Mouse (Mus musculus): Measurements from ENCODE around the gene Srrm1. TPM values are rescaled to one million over a fixed set of nuclear protein-coding genes. Genes with fewer than 3 reads are reported as not detected.
"Not testable (repeated sequence)": the region's sequence is repeated elsewhere in the genome, so short reads cannot be mapped to it uniquely, and the experiment has no call there.

Gene Srrm1
- polyA plus RNA-seq, 1 experiment from 2014 or later, result 289 TPM

GRCm38 (mm10) chr4:135283417-135283816 is 69.7 kb downstream of the Srrm1 start:
- WGBS, result 82% methylated on average over 4 of the region's 4 CpGs
- no peaks in the 10 kb centered on the region for H3K27me3 ChIP-seq (ENCODE audit: control insufficient read depth, insufficient read depth, low read length)
- no peak overlapping the region for H3K4me2 ChIP-seq (replicated peaks; ENCODE audit: low read depth, low read length)
- peaks cover 4% of the 10 kb centered on the region; the same call in 1 of the 2 replicates for H3K4me1 ChIP-seq (replicated peaks; ENCODE audit: control insufficient read depth, insufficient read depth, low read length)
- no peaks in the 10 kb centered on the region for H3K36me3 ChIP-seq (ENCODE audit: control insufficient read depth, insufficient read depth, low read length)
- no peak overlapping the region for H3K4me3 ChIP-seq (ENCODE audit: low read depth, low read length)
- DNase-seq (ENCODE audit: low spot score), result no peak
- H3K27ac ChIP-seq (ENCODE audit: low read depth, low read length), result no peak overlapping the region
- no peak for ATAC-seq (ENCODE audit: low FRiP score)
- no peak overlapping the region for H3K9ac ChIP-seq (ENCODE audit: low read depth, low read length)
- no peaks in the 10 kb centered on the region for H3K9me3 ChIP-seq (ENCODE audit: control insufficient read depth, low read length)

GRCm38 (mm10) chr4:135282651-135283290 is 70.3 kb downstream of the Srrm1 start:
- no peak for ATAC-seq (ENCODE audit: low FRiP score)
- H3K4me2 ChIP-seq (replicated peaks; ENCODE audit: low read depth, low read length), result no peak overlapping the region
- no peak overlapping the region for H3K9ac ChIP-seq (ENCODE audit: low read depth, low read length)
- H3K4me3 ChIP-seq (ENCODE audit: low read depth, low read length), result no peak overlapping the region
- H3K27me3 ChIP-seq (ENCODE audit: control insufficient read depth, insufficient read depth, low read length), result no peaks in the 10 kb centered on the region
- H3K9me3 ChIP-seq (ENCODE audit: control insufficient read depth, low read length), result no peaks in the 10 kb centered on the region
- peaks cover 4% of the 10 kb centered on the region; the same call in 1 of the 2 replicates for H3K4me1 ChIP-seq (replicated peaks; ENCODE audit: control insufficient read depth, insufficient read depth, low read length)
- H3K36me3 ChIP-seq (ENCODE audit: control insufficient read depth, insufficient read depth, low read length), result no peaks in the 10 kb centered on the region
- WGBS, result 69% methylated on average over 13 of the region's 13 CpGs
- H3K27ac ChIP-seq (ENCODE audit: low read depth, low read length), result no peak overlapping the region
- DNase-seq (ENCODE audit: low spot score), result no peak

- not testable (repeated sequence) for H3K4me2 ChIP-seq (replicated peaks; ENCODE audit: low read depth, low read length); H3K36me3 ChIP-seq (ENCODE audit: control insufficient read depth, insufficient read depth, low read length); H3K27me3 ChIP-seq (ENCODE audit: control insufficient read depth, insufficient read depth, low read length); H3K27ac ChIP-seq (ENCODE audit: low read depth, low read length); H3K9ac ChIP-seq (ENCODE audit: low read depth, low read length); H3K4me3 ChIP-seq (ENCODE audit: low read depth, low read length); H3K9me3 ChIP-seq (ENCODE audit: control insufficient read depth, low read length); DNase-seq (ENCODE audit: low spot score); H3K4me1 ChIP-seq (replicated peaks; ENCODE audit: control insufficient read depth, insufficient read depth, low read length); ATAC-seq (ENCODE audit: low FRiP score)
- WGBS, result 74% methylated on average over 2 of the region's 2 CpGs
Measured at GRCm38 (mm10) chr4:135280016-135280415, 73.1 kb downstream of the Srrm1 start.

- WGBS, result 66% methylated on average over 4 of the region's 4 CpGs
- H3K9me3 ChIP-seq (ENCODE audit: control insufficient read depth, low read length), result no peaks in the 10 kb centered on the region
- no peaks in the 10 kb centered on the region for H3K36me3 ChIP-seq (ENCODE audit: control insufficient read depth, insufficient read depth, low read length)
- ATAC-seq (ENCODE audit: low FRiP score) (no peak), DNase-seq (ENCODE audit: low spot score) (no peak)
- no peak overlapping the region for H3K27ac ChIP-seq (ENCODE audit: low read depth, low read length)
- no peak overlapping the region for H3K4me2 ChIP-seq (replicated peaks; ENCODE audit: low read depth, low read length)
- H3K4me3 ChIP-seq (ENCODE audit: low read depth, low read length), result no peak overlapping the region
- peaks cover 4% of the 10 kb centered on the region; the same call in 1 of the 2 replicates for H3K4me1 ChIP-seq (replicated peaks; ENCODE audit: control insufficient read depth, insufficient read depth, low read length)
- H3K9ac ChIP-seq (ENCODE audit: low read depth, low read length), result no peak overlapping the region
- H3K27me3 ChIP-seq (ENCODE audit: control insufficient read depth, insufficient read depth, low read length), result peaks cover 3% of the 10 kb centered on the region; the same call in 1 of the 2 replicates
Measured at GRCm38 (mm10) chr4:135276681-135277379, 76.3 kb downstream of the Srrm1 start.

GRCm38 (mm10) chr4:135274761-135275160 is 78.4 kb downstream of the Srrm1 start:
- 70% methylated on average over 7 of the region's 7 CpGs for WGBS
- no peak for ATAC-seq (ENCODE audit: low FRiP score)

GRCm38 (mm10) chr4:135273307-135273682 is 79.8 kb downstream of the Srrm1 start:
- H3K9ac ChIP-seq (ENCODE audit: low read depth, low read length), result peak overlapping the region; percentile 3; the same call in 1 of the 2 replicates
- ATAC-seq (ENCODE audit: low FRiP score) (no peak), DNase-seq (ENCODE audit: low spot score) (no peak)

More at GRCm38 (mm10) chr4:135274761-135275160, 78.4 kb downstream of the Srrm1 start:
- Histone ChIP-seq H3K9me3 (ENCODE audit: control insufficient read depth, low read length) (no peaks in the 10 kb centered on the region), H3K36me3 (ENCODE audit: control insufficient read depth, insufficient read depth, low read length) (no peaks in the 10 kb centered on the region), H3K4me1 (replicated peaks; ENCODE audit: control insufficient read depth, insufficient read depth, low read length) (peaks cover 11% of the 10 kb centered on the region; the same call in 1 of the 2 replicates), H3K4me3 (ENCODE audit: low read depth, low read length) (no peak overlapping the region), H3K27me3 (ENCODE audit: control insufficient read depth, insufficient read depth, low read length) (peaks cover 3% of the 10 kb centered on the region; the same call in 1 of the 2 replicates), H3K27ac (ENCODE audit: low read depth, low read length) (no peak overlapping the region), H3K4me2 (replicated peaks; ENCODE audit: low read depth, low read length) (no peak overlapping the region), H3K9ac (ENCODE audit: low read depth, low read length) (no peak overlapping the region)
- DNase-seq (ENCODE audit: low spot score), result no peak

GRCm38 (mm10) chr4:135272640-135273306 is 80.3 kb downstream of the Srrm1 start, which contains the start of gene Clic4:
Clic4 (minus strand) TSS chr4:135272814.
- peak within 1 kb of the TSS; percentile 81 for H3K4me2 ChIP-seq (replicated peaks; ENCODE audit: low read depth, low read length)
- H3K36me3 ChIP-seq (ENCODE audit: control insufficient read depth, insufficient read depth, low read length), result no peaks in the 10 kb centered on the region
- H3K27ac ChIP-seq (ENCODE audit: low read depth, low read length), result peak within 1 kb of the TSS; percentile 97
- peak within 1 kb of the TSS; percentile 84 for H3K9ac ChIP-seq (ENCODE audit: low read depth, low read length)
- peaks cover 12% of the 10 kb centered on the region; the same call in 1 of the 2 replicates for H3K4me1 ChIP-seq (replicated peaks; ENCODE audit: control insufficient read depth, insufficient read depth, low read length)
- H3K4me3 ChIP-seq (ENCODE audit: low read depth, low read length), result peak within 1 kb of the TSS; percentile 91
- WGBS, result under 1% methylated on average over 44 of the region's 64 CpGs
- H3K9me3 ChIP-seq (ENCODE audit: control insufficient read depth, low read length), result no peaks in the 10 kb centered on the region
- ATAC-seq (ENCODE audit: low FRiP score), result peak; percentile 98
- peak; percentile 100 for DNase-seq (ENCODE audit: low spot score)
- H3K27me3 ChIP-seq (ENCODE audit: control insufficient read depth, insufficient read depth, low read length), result peaks cover 3% of the 10 kb centered on the region; the same call in 1 of the 2 replicates

More at GRCm38 (mm10) chr4:135273307-135273682, 79.8 kb downstream of the Srrm1 start:
- H3K27me3 ChIP-seq (ENCODE audit: control insufficient read depth, insufficient read depth, low read length), result peaks cover 3% of the 10 kb centered on the region; the same call in 1 of the 2 replicates
- H3K4me1 ChIP-seq (replicated peaks; ENCODE audit: control insufficient read depth, insufficient read depth, low read length), result peaks cover 12% of the 10 kb centered on the region; the same call in 1 of the 2 replicates
- no peaks in the 10 kb centered on the region for H3K9me3 ChIP-seq (ENCODE audit: control insufficient read depth, low read length)
- no peak overlapping the region for H3K27ac ChIP-seq (ENCODE audit: low read depth, low read length)
- 2% methylated on average over 17 of the region's 17 CpGs for WGBS
- H3K36me3 ChIP-seq (ENCODE audit: control insufficient read depth, insufficient read depth, low read length), result no peaks in the 10 kb centered on the region
- peak overlapping the region; percentile 91 for H3K4me3 ChIP-seq (ENCODE audit: low read depth, low read length)
- H3K4me2 ChIP-seq (replicated peaks; ENCODE audit: low read depth, low read length), result peak overlapping the region; percentile 51

- peak overlapping the region; percentile 81 for H3K4me2 ChIP-seq (replicated peaks; ENCODE audit: low read depth, low read length)
- H3K27ac ChIP-seq (ENCODE audit: low read depth, low read length), result peak overlapping the region; percentile 97
- ATAC-seq (ENCODE audit: low FRiP score) (peak; percentile 73), DNase-seq (ENCODE audit: low spot score) (peak; percentile 80)
- peak overlapping the region; percentile 91 for H3K4me3 ChIP-seq (ENCODE audit: low read depth, low read length)
- H3K36me3 ChIP-seq (ENCODE audit: control insufficient read depth, insufficient read depth, low read length), result no peaks in the 10 kb centered on the region
- H3K9ac ChIP-seq (ENCODE audit: low read depth, low read length), result peak overlapping the region; percentile 84
- peaks cover 3% of the 10 kb centered on the region; the same call in 1 of the 2 replicates for H3K27me3 ChIP-seq (ENCODE audit: control insufficient read depth, insufficient read depth, low read length)
- under 1% methylated on average over 67 of the region's 67 CpGs for WGBS
- no peaks in the 10 kb centered on the region for H3K9me3 ChIP-seq (ENCODE audit: control insufficient read depth, low read length)
- H3K4me1 ChIP-seq (replicated peaks; ENCODE audit: control insufficient read depth, insufficient read depth, low read length), result peaks cover 12% of the 10 kb centered on the region; the same call in 1 of the 2 replicates
Measured at GRCm38 (mm10) chr4:135271881-135272616, 81.1 kb downstream of the Srrm1 start.

Measured in hindbrain, embryonic 11.5 days (tissue).